Mouse (Mus musculus) liver, embryonic 14.5 days (tissue): ENCODE measurements around the gene H2-Ab1.

Experiments used
- CTCF ChIP-seq: IDR thresholded peaks from 2 replicates; pipeline ENCODE4 v1.5.1; 2016; ENCODE audit warnings: antibody characterized with exemption, low read depth, control low read depth
- EP300 ChIP-seq: IDR thresholded peaks from 2 replicates; pipeline ENCODE4 v1.6.1; 2016; ENCODE audit warnings: antibody characterized with exemption, low read depth

GRCm38 (mm10) chr17:34313393-34313792, 55.9 kb downstream of the H2-Ab1 start:
- peak; percentile 87 for TF ChIP-seq CTCF
- TF ChIP-seq EP300 = no peak
